Mouse (Mus musculus) liver, embryonic 15.5 days (tissue): ENCODE measurements around the gene Dmtf1. TPM values are rescaled to one million over a fixed set of nuclear protein-coding genes. Genes with fewer than 3 reads are reported as not detected.
"Not testable (repeated sequence)": the region's sequence is repeated elsewhere in the genome, so short reads cannot be mapped to it uniquely, and the experiment has no call there.

ENCODE experiments used
- ATAC-seq: fragments of 200-750 bp; cut with Nextera tagmentation; 2 replicates; pipeline ENCODE4 v1.8.0; 2017; ENCODE audit warnings: moderate number of reproducible peaks, mild to moderate bottlenecking, moderate library complexity; ENCODE audit not compliant: insufficient read depth
- H3K27ac ChIP-seq: fragments of 300-500 bp; sonication (generic); replicated peaks from 2 replicates; pipeline ENCODE4 v1.5.1; 2015; ENCODE audit warnings: mild to moderate bottlenecking, inconsistent platforms
- H3K27me3 ChIP-seq: fragments of 300-500 bp; sonication (generic); 2 replicates; pipeline ENCODE4 v1.6.1; 2015; ENCODE audit warnings: mild to moderate bottlenecking, inconsistent platforms
- H3K36me3 ChIP-seq: fragments of 300-500 bp; sonication (generic); replicated peaks from 2 replicates; pipeline ENCODE4 v1.6.1; 2015; ENCODE audit warnings: moderate library complexity, mild to moderate bottlenecking, inconsistent platforms
- H3K4me1 ChIP-seq: fragments of 300-500 bp; sonication (generic); replicated peaks from 2 replicates; pipeline ENCODE4 v1.6.1; 2015; ENCODE audit warnings: inconsistent platforms
- H3K4me2 ChIP-seq: fragments of 300-500 bp; sonication (generic); 2 replicates; pipeline ENCODE4 v1.6.1; 2015; ENCODE audit warnings: moderate library complexity, mild to moderate bottlenecking, inconsistent platforms
- H3K4me3 ChIP-seq: fragments of 300-500 bp; sonication (generic); replicated peaks from 2 replicates; pipeline ENCODE4 v1.5.1; 2015; ENCODE audit warnings: mild to moderate bottlenecking, inconsistent platforms
- H3K9ac ChIP-seq: fragments of 300-500 bp; sonication (generic); 2 replicates; pipeline ENCODE4 v1.6.1; 2015; ENCODE audit warnings: moderate library complexity, mild to moderate bottlenecking, inconsistent platforms
- H3K9me3 ChIP-seq: fragments of 300-500 bp; sonication (generic); replicated peaks from 2 replicates; pipeline ENCODE4 v1.6.1; 2016; ENCODE audit warnings: inconsistent platforms
- WGBS: fragments of 180-500 bp; shearing (Covaris S2); methylation state at CpG from one replicate; pipeline ENCODE4 v1.1.7; 2015; ENCODE audit warnings: mixed read lengths; ENCODE audit not compliant: insufficient replicate concordance; 5-methylcytosine and 5-hydroxymethylcytosine counted together
- polyA plus RNA-seq: library from polyadenylated mRNA; unstranded; fragments of >200 nt; fragmentation: Nextera tagmentation; extraction: Ambion mirVana; gene quantifications from 2 replicates; pipeline ENCODE4 v1.2.1, GENCODE M21; 2015

Gene Dmtf1
- polyA plus RNA-seq, result 9.1 and 9.9 TPM in 2 replicates

- Histone ChIP-seq H3K4me2 (peak within 1 kb of the TSS; percentile 93), H3K36me3 (no peaks in the 10 kb centered on the region), H3K4me1 (peaks cover 18% of the 10 kb centered on the region), H3K27ac (peak within 1 kb of the TSS; percentile 93), H3K4me3 (peak within 1 kb of the TSS; percentile 98), H3K27me3 (no peaks in the 10 kb centered on the region), H3K9ac (peak within 1 kb of the TSS; percentile 92), H3K9me3 (no peaks in the 10 kb centered on the region)
- under 1% methylated on average over 64 of the region's 64 CpGs for WGBS
- ATAC-seq, result peak; percentile 97
These were observed at the start of gene Dmtf1 for GRCm38 (mm10) chr5:9161456-9162041. Gene Dmtf1, minus strand, starts transcription at chr5:9161776.

DNA sequence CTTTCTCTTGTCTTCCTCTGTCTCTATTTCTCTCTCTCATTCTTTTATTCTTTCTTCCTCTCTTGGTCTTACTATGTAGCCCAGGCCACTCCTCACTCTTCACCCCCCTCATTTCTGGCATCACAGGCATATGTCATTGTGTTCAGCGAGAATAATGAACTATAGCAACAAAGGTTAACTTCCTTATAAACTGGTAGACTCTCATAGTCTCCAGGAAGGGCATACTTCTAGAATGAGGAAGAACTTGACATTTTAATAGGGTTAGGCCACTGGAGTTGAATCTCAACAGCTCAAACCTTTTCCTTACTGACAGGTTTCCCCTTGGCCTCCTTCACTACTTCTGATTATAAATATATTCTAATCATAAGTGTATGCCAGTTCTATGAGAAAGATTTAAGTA, 24.9 kb upstream of the Dmtf1 start:
- Histone ChIP-seq H3K4me3 (no peak overlapping the region), H3K9ac (no peak overlapping the region), H3K4me1 (no peaks in the 10 kb centered on the region), H3K27ac (no peak overlapping the region), H3K36me3 (no peaks in the 10 kb centered on the region), H3K27me3 (no peaks in the 10 kb centered on the region), H3K4me2 (no peak overlapping the region), H3K9me3 (no peaks in the 10 kb centered on the region)
- 27% methylated on average over 1 of the region's 1 CpGs for WGBS
- ATAC-seq, result no peak

DNA sequence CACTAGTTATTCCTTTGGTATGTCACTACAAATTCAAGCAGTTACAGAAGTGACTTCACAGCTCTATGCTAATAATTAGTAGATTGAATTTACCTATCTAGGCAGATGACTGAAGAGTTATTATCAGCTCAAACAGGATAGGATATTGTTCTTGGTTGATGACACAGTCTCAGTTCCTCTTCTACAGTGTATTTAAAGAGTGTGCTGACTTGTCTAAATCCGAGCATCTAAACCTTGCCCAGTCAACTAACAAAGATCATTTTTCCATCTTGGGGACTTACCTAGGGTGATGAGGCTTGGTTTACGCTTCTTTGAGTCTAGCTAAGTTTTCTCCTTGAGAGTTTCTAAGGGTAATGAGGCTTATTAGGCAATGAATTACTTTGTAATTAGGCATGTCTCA, 11.7 kb upstream of the Dmtf1 start:
- Histone ChIP-seq H3K4me1 (no peaks in the 10 kb centered on the region), H3K36me3 (no peaks in the 10 kb centered on the region), H3K4me3 (no peak overlapping the region), H3K27me3 (no peaks in the 10 kb centered on the region), H3K9me3 (no peaks in the 10 kb centered on the region), H3K27ac (no peak overlapping the region), H3K4me2 (no peak overlapping the region), H3K9ac (no peak overlapping the region)
- WGBS, result 45% methylated on average over 2 of the region's 2 CpGs
- no peak for ATAC-seq

GRCm38 (mm10) chr5:9169328-9170005, 7.9 kb upstream of the Dmtf1 start:
- not testable (repeated sequence) for H3K4me2 ChIP-seq, H3K27me3 ChIP-seq, ATAC-seq, H3K4me3 ChIP-seq, H3K9me3 ChIP-seq, H3K27ac ChIP-seq, H3K36me3 ChIP-seq, H3K4me1 ChIP-seq, H3K9ac ChIP-seq
- WGBS, result 56% methylated on average over 5 of the region's 5 CpGs

DNA sequence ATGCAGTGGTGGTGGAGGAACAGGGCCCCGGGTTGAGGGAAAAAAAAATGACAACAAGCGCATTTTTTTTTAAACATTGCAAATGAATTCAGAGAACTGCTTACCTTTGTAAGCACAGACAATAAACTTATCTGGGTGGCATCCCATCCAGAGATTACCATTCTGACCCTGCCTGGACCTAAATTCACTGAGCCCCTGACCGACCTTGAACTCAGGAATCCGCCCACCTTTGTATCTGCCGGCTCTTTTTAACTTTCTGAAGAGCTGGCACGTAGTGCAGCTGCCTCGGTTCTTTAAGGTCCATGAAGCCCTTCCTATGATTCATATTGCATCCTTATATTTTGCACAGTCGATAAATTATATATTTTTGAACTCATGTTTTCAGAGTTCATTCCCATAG, 4.8 kb upstream of the Dmtf1 start:
- Histone ChIP-seq H3K4me2 (no peak overlapping the region), H3K9me3 (no peaks in the 10 kb centered on the region), H3K4me3 (no peak overlapping the region), H3K36me3 (no peaks in the 10 kb centered on the region), H3K4me1 (peaks cover 7% of the 10 kb centered on the region), H3K9ac (no peak overlapping the region), H3K27me3 (no peaks in the 10 kb centered on the region), H3K27ac (no peak overlapping the region)
- 64% methylated on average over 8 of the region's 8 CpGs for WGBS
- ATAC-seq, result no peak

DNA sequence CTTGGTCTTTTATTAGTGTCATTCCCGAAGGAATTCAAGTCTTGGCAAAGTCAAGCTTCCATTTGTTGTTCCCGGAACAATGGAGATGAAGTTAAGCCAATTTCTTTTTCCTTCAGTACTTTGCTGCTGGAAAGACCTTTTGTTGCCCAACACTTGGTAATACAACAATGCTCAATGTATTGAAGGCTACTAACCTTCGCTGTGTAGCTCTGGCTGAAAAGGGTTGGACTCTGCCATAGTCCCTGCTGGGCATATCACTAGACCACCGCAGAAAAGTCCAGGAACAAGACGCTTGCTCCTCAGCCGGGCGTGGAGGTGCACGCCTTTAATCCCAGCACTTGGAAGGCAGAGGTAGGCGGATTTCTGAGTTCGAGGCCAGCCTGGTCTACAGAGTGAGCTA, 3.6 kb upstream of the Dmtf1 start:
- H3K36me3 ChIP-seq, H3K27ac ChIP-seq, H3K4me2 ChIP-seq, H3K9me3 ChIP-seq, H3K27me3 ChIP-seq, H3K9ac ChIP-seq, H3K4me1 ChIP-seq, H3K4me3 ChIP-seq, ATAC-seq: not testable (repeated sequence)
- WGBS, result 74% methylated on average over 10 of the region's 10 CpGs

GRCm38 (mm10) chr5:9163411-9163810, 1.8 kb upstream of the Dmtf1 start:
- 69% methylated on average over 3 of the region's 3 CpGs for WGBS
- Histone ChIP-seq H3K4me3 (no peak overlapping the region), H3K4me2 (no peak overlapping the region), H3K27me3 (no peaks in the 10 kb centered on the region), H3K9me3 (no peaks in the 10 kb centered on the region), H3K9ac (no peak overlapping the region), H3K27ac (no peak overlapping the region), H3K4me1 (peaks cover 9% of the 10 kb centered on the region), H3K36me3 (no peaks in the 10 kb centered on the region)
- ATAC-seq, result no peak

GRCm38 (mm10) chr5:9162088-9162487, 512 bp upstream of the Dmtf1 start:
- no peak for ATAC-seq
- Histone ChIP-seq H3K36me3 (no peaks in the 10 kb centered on the region), H3K4me2 (peak overlapping the region; percentile 93), H3K9me3 (no peaks in the 10 kb centered on the region), H3K4me3 (peak overlapping the region; percentile 98), H3K27ac (peak overlapping the region; percentile 93), H3K27me3 (no peaks in the 10 kb centered on the region), H3K4me1 (peaks cover 13% of the 10 kb centered on the region), H3K9ac (peak overlapping the region; percentile 92)
- WGBS, result 6% methylated on average over 7 of the region's 7 CpGs

GRCm38 (mm10) chr5:9160831-9161455, 633 bp downstream of the Dmtf1 start:
- under 1% methylated on average over 54 of the region's 55 CpGs for WGBS
- H3K27me3 ChIP-seq, result no peaks in the 10 kb centered on the region
- no peaks in the 10 kb centered on the region for H3K36me3 ChIP-seq
- peak overlapping the region; percentile 93 for H3K4me2 ChIP-seq
- ATAC-seq, result peak; percentile 49
- peak overlapping the region; percentile 93 for H3K27ac ChIP-seq
- H3K4me1 ChIP-seq, result peaks cover 18% of the 10 kb centered on the region
- no peaks in the 10 kb centered on the region for H3K9me3 ChIP-seq
- peak overlapping the region; percentile 98 for H3K4me3 ChIP-seq
- peak overlapping the region; percentile 92 for H3K9ac ChIP-seq

GRCm38 (mm10) chr5:9157336-9157735, 4.2 kb downstream of the Dmtf1 start:
- H3K4me2 ChIP-seq, result no peak overlapping the region
- 67% methylated on average over 1 of the region's 1 CpGs for WGBS
- no peaks in the 10 kb centered on the region for H3K36me3 ChIP-seq
- H3K27me3 ChIP-seq, result no peaks in the 10 kb centered on the region
- no peak overlapping the region for H3K9ac ChIP-seq
- H3K4me3 ChIP-seq, result no peak overlapping the region
- H3K9me3 ChIP-seq, result no peaks in the 10 kb centered on the region
- no peak overlapping the region for H3K27ac ChIP-seq
- ATAC-seq, result no peak
- peaks cover 15% of the 10 kb centered on the region for H3K4me1 ChIP-seq

GRCm38 (mm10) chr5:9156746-9157145, 4.8 kb downstream of the Dmtf1 start:
- no peak for ATAC-seq
- H3K9ac ChIP-seq, result no peak overlapping the region
- H3K4me2 ChIP-seq, result no peak overlapping the region
- no peak overlapping the region for H3K27ac ChIP-seq
- no peaks in the 10 kb centered on the region for H3K27me3 ChIP-seq
- H3K9me3 ChIP-seq, result no peaks in the 10 kb centered on the region
- H3K4me3 ChIP-seq, result no peak overlapping the region
- peaks cover 12% of the 10 kb centered on the region; the same call in 1 of the 2 replicates for H3K4me1 ChIP-seq
- H3K36me3 ChIP-seq, result no peaks in the 10 kb centered on the region
